Mouse (Mus musculus): ENCODE measurements at regions not wholly inside any gene's neighbourhood (a gene's known extent, or its start where the extent isn't known, plus 50 kb on each side); places are given as distances from the start of the nearest gene placed in this dataset.

DNA sequence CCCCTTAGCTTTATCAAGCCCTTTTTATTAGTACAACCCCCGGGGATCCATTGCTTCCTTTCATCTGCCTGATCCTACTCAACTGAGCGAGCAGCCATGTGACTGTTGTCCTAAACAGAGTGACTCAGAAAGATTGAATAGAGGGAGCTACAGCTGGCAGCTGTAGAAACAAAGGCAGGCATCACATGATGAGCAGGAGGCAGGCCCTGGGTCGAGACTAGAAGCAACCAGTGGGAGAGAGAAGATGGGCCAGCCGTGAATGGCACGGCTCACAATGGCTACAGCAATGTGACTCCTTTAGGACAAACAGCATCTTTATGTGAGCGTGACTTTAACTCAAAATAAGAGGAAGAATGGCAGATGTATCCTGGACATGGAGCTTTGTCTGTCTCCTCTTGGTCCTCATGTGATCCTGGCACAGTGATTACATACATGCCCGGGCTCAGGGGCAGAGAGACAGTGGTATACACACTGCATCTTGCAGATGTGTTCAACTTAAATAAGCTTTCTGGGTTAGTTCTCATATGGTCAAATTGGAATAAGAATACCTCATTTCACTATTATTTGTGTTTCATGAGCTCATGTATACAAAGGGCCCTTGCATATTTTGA is 60.1 kb upstream of the Fam13c start:
- TF ChIP-seq POLR2A (IDR thresholded peaks at IDR 0.05; ENCODE audit: control insufficient read depth in 1 of 2, insufficient read depth in 1 of 2, low read depth in 1 of 2, low read length in 2 of 2, poor library complexity in 1 of 2) (no peak), CTCF (IDR thresholded peaks at IDR 0.05 in 2 of 3, conservative IDR thresholded peaks at IDR 0.05 in 1 of 3; ENCODE audit: control insufficient read depth in 1 of 3, insufficient read depth in 1 of 3, low read depth in 2 of 3, low read length in 3 of 3, poor library complexity in 1 of 3, severe bottlenecking in 1 of 3) (no peak), POLR2AphosphoS2 (IDR thresholded peaks at IDR 0.05; ENCODE audit: low read length) (no peak), ZC3H11A (IDR thresholded peaks at IDR 0.05; ENCODE audit: low read depth, low read length) (no peak), MAZ (IDR thresholded peaks at IDR 0.05; ENCODE audit: low read depth, low read length) (no peak), TAL1 (IDR thresholded peaks at IDR 0.05; ENCODE audit: low read length) (no peak), TCF12 (IDR thresholded peaks at IDR 0.05; ENCODE audit: low read depth, low read length) (no peak), EP300 (IDR thresholded peaks at IDR 0.05; ENCODE audit: low read depth in 1 of 2, low read length in 2 of 2) (no peak), HCFC1 (IDR thresholded peaks at IDR 0.05; ENCODE audit: low read depth, low read length) (no peak), ZMIZ1 (IDR thresholded peaks at IDR 0.05; ENCODE audit: low read depth, low read length) (no peak), USF2 (IDR thresholded peaks at IDR 0.05; ENCODE audit: borderline replicate concordance in 1 of 2, insufficient read depth in 1 of 2, low read depth in 1 of 2, low read length in 2 of 2) (no peak), POLR2AphosphoS5 (IDR thresholded peaks at IDR 0.05; ENCODE audit: borderline replicate concordance, low read depth, low read length) (no peak), NELFE (IDR thresholded peaks at IDR 0.05; ENCODE audit: low read depth, low read length) (no peak), MAFK (IDR thresholded peaks at IDR 0.05; ENCODE audit: borderline replicate concordance, low read depth, low read length) (no peak)

All from MEL (cell line).